Mouse (Mus musculus) fibroblast of lung, adult 2 months (primary cell): ENCODE results near the gene Agfg1.

Experiments used
- DNase-seq: peaks from one replicate; pipeline ENCODE4 v3.0.0-alpha.2; 2011; ENCODE audit warnings: low read depth

The Agfg1 gene

GRCm38 (mm10) chr1:82839296-82839613, at the start of gene Agfg1:
Agfg1 (plus strand) TSS chr1:82839483.
- DNase-seq: peak; percentile 49

GRCm38 (mm10) chr1:82791105-82791504, 48.2 kb upstream of the Agfg1 start:
- no peak for DNase-seq

- no peak for DNase-seq
Observed at GRCm38 (mm10) chr1:82792238-82792637, 47.0 kb upstream of the Agfg1 start.

GRCm38 (mm10) chr1:82793110-82793509, 46.2 kb upstream of the Agfg1 start:
- DNase-seq: no peak

- no peak for DNase-seq
Observed at GRCm38 (mm10) chr1:82793986-82794385, 45.3 kb upstream of the Agfg1 start.

- no peak for DNase-seq
Observed at GRCm38 (mm10) chr1:82795211-82795610, 44.1 kb upstream of the Agfg1 start.

- no peak for DNase-seq
Observed at GRCm38 (mm10) chr1:82795702-82796443, 43.4 kb upstream of the Agfg1 start.

- no peak for DNase-seq
Observed at GRCm38 (mm10) chr1:82797088-82797487, 42.2 kb upstream of the Agfg1 start.

- no peak for DNase-seq
Observed at GRCm38 (mm10) chr1:82798304-82798703, 41.0 kb upstream of the Agfg1 start.

- no peak for DNase-seq
Observed at GRCm38 (mm10) chr1:82798922-82799321, 40.4 kb upstream of the Agfg1 start.

- DNase-seq: no peak
Observed at GRCm38 (mm10) chr1:82801105-82801783, 38.0 kb upstream of the Agfg1 start.

- no peak for DNase-seq
Observed at GRCm38 (mm10) chr1:82803608-82804007, 35.7 kb upstream of the Agfg1 start.

GRCm38 (mm10) chr1:82804059-82804458, 35.2 kb upstream of the Agfg1 start:
- no peak for DNase-seq

- no peak for DNase-seq
Observed at GRCm38 (mm10) chr1:82806391-82806790, 32.9 kb upstream of the Agfg1 start.

GRCm38 (mm10) chr1:82807206-82807605, 32.1 kb upstream of the Agfg1 start:
- DNase-seq: no peak

GRCm38 (mm10) chr1:82808564-82808963, 30.7 kb upstream of the Agfg1 start:
- peak; percentile 62 for DNase-seq

- no peak for DNase-seq
Observed at GRCm38 (mm10) chr1:82811766-82812165, 27.5 kb upstream of the Agfg1 start.

- DNase-seq: no peak
Observed at GRCm38 (mm10) chr1:82815941-82816716, 23.2 kb upstream of the Agfg1 start.

GRCm38 (mm10) chr1:82819366-82819765, 19.9 kb upstream of the Agfg1 start:
- no peak for DNase-seq

- no peak for DNase-seq
Observed at GRCm38 (mm10) chr1:82820179-82820578, 19.1 kb upstream of the Agfg1 start.

GRCm38 (mm10) chr1:82820626-82821186, 18.6 kb upstream of the Agfg1 start:
- DNase-seq: no peak

- DNase-seq: no peak
Observed at GRCm38 (mm10) chr1:82821846-82822245, 17.4 kb upstream of the Agfg1 start.

- no peak for DNase-seq
Observed at GRCm38 (mm10) chr1:82824147-82824546, 15.1 kb upstream of the Agfg1 start.
